Mouse (Mus musculus): ENCODE results near the gene Tenm2. TPM values are rescaled to one million over a fixed set of nuclear protein-coding genes. Genes with fewer than 3 reads are reported as not detected.

The Tenm2 gene
- polyA plus RNA-seq (2015; fragmentation: Nextera tagmentation; extraction: Ambion mirVana), result 0.01 and 0.16 TPM in 2 replicates

DNA sequence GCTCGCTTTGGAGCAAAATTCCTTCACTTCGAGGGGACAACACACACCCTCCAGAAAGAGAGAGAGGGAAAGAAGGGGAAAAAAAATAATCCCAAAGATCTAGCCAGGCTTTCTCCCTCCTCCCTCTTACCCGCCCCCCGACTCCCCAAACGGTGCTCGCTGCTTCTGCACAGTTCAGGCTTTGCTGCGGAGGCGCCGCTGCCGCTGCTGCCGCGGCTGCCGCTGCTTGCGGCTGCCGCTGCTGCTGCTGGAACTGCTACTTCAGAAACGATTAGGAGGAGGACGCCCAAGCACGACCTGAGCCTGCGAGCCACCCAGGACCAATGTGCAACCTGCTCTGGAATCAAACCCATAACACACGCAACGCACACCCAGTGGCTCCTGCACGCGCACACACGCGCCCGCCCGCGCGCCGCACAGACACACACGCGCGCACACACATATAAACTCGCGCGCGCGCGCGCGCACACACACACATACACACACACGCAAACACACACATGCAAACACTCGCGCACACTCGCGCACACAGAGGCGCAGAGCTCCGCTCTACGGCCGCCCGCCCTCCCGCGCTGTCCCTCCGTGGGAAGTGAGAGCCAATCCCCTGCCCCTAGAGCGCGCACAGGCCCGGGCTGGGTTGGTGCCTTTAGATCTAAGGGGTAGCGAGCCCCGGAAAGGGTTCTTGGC is at the start of gene Tenm2:
Tenm2 (minus strand) TSS at position 51 of the 687 bp plus-strand sequence.
- Histone ChIP-seq H3K9ac (replicated peaks; ENCODE audit: low read depth) (no peak within 1 kb of the TSS), H3K4me2 (replicated peaks; ENCODE audit: low read depth, low read length) (peak within 1 kb of the TSS; percentile 97), H3K4me1 (ENCODE audit: insufficient read depth, low read depth, low read length) (0 out of 2 replicates have a peak, but pooled peaks cover 3% of the 10 kb centered on the region), H3K27me3 (replicated peaks; ENCODE audit: insufficient read depth, low read length) (0 out of 2 replicates have a peak, but pooled peaks cover 2% of the 10 kb centered on the region), H3K4me3 (ENCODE audit: low read depth, low read length) (peak within 1 kb of the TSS; percentile 59), H3K36me3 (ENCODE audit: insufficient read depth, low read length) (no peaks in the 10 kb centered on the region), H3K27ac (ENCODE audit: low read length) (no peak within 1 kb of the TSS), H3K9me3 (ENCODE audit: low read length) (no peaks in the 10 kb centered on the region)
- under 1% methylated on average over 39 of the region's 59 CpGs for WGBS
- peak; percentile 91 for ATAC-seq
- DNase-seq (ENCODE audit: low spot score), result peak; percentile 57
- TF ChIP-seq CTCF (IDR thresholded peaks at IDR 0.05), result no peak
- TF ChIP-seq EP300 (IDR thresholded peaks at IDR 0.05), result no peak

- H3K4me1 ChIP-seq (ENCODE audit: insufficient read depth, low read depth, low read length), result no peaks in the 10 kb centered on the region
- H3K4me3 ChIP-seq (ENCODE audit: low read depth, low read length), result no peak overlapping the region
- H3K9ac ChIP-seq (replicated peaks; ENCODE audit: low read depth), result no peak overlapping the region
- no peak for ATAC-seq
- no peak overlapping the region for H3K27ac ChIP-seq (ENCODE audit: low read length)
- 73% methylated on average over 2 of the region's 2 CpGs for WGBS
- no peak overlapping the region for H3K4me2 ChIP-seq (replicated peaks; ENCODE audit: low read depth, low read length)
- TF ChIP-seq CTCF (IDR thresholded peaks at IDR 0.05) (no peak), EP300 (IDR thresholded peaks at IDR 0.05) (no peak)
- DNase-seq (ENCODE audit: low spot score), result no peak
- H3K9me3 ChIP-seq (ENCODE audit: low read length), result no peaks in the 10 kb centered on the region
- H3K36me3 ChIP-seq (ENCODE audit: insufficient read depth, low read length), result no peaks in the 10 kb centered on the region
- no peaks in the 10 kb centered on the region for H3K27me3 ChIP-seq (replicated peaks; ENCODE audit: insufficient read depth, low read length)
Measured at GRCm38 (mm10) chr11:37285186-37285585, 49.4 kb upstream of the Tenm2 start.

DNA sequence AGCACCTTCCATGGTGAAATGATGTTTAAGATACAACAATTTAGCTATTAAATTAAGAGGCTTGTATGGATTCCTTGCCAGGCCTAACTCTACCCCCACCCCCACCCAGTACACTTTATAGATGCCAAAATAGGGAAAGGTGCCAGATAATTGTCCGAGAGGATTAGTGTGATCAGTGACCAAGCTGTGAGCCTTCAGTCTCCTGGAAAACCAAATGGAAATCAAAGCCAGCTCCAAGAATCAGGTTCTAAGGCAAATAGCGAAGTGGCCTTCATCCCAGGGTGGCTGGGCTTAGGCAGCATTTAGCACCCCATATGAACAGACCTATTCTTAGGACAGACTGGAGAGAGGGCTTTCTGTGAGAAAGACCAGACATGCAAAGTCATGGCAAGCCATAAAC is 13.0 kb upstream of the Tenm2 start:
- ATAC-seq (no peak), DNase-seq (ENCODE audit: low spot score) (no peak)
- Histone ChIP-seq H3K27ac (ENCODE audit: low read length) (no peak overlapping the region), H3K36me3 (ENCODE audit: insufficient read depth, low read length) (no peaks in the 10 kb centered on the region), H3K4me2 (replicated peaks; ENCODE audit: low read depth, low read length) (no peak overlapping the region), H3K9ac (replicated peaks; ENCODE audit: low read depth) (no peak overlapping the region), H3K9me3 (ENCODE audit: low read length) (no peaks in the 10 kb centered on the region), H3K4me1 (ENCODE audit: insufficient read depth, low read depth, low read length) (no peaks in the 10 kb centered on the region), H3K27me3 (replicated peaks; ENCODE audit: insufficient read depth, low read length) (no peaks in the 10 kb centered on the region), H3K4me3 (ENCODE audit: low read depth, low read length) (no peak overlapping the region)
- WGBS, result 76% methylated on average over 2 of the region's 2 CpGs
- TF ChIP-seq CTCF (IDR thresholded peaks at IDR 0.05) (no peak), EP300 (IDR thresholded peaks at IDR 0.05) (no peak)

GRCm38 (mm10) chr11:37237096-37237725 is 1.4 kb upstream of the Tenm2 start:
- Histone ChIP-seq H3K36me3 (ENCODE audit: insufficient read depth, low read length) (no peaks in the 10 kb centered on the region), H3K9ac (replicated peaks; ENCODE audit: low read depth) (no peak overlapping the region)

DNA sequence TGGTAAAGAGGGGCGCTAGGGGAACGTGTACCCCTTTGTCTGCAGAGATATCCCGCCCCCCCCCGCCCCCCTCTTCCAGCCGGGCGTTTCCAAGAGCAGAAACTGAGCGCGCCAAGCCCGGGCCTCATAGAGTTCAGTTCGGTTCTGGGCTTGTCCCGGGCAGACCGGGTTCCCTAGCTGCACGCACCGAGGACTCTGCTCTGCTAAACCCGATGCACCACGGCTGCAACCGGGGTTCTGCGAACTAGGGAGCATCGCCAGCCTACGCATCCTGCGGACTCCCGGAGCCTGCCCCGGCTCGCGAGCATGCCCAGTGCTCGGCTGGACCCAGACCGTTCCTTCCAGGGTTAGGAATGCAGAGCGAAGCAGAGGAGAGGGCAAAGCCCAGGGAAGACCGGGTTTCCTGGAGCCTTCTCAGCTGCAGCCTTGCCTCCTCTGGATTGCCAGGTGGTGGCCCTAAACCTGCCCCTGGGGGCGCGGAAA is 878 bp upstream of the Tenm2 start:
- DNase-seq (ENCODE audit: low spot score), result peak; percentile 24
- no peaks in the 10 kb centered on the region for H3K27me3 ChIP-seq (replicated peaks; ENCODE audit: insufficient read depth, low read length)
- H3K9me3 ChIP-seq (ENCODE audit: low read length), result no peaks in the 10 kb centered on the region
- H3K27ac ChIP-seq (ENCODE audit: low read length), result no peak overlapping the region
- peak overlapping the region; percentile 59 for H3K4me3 ChIP-seq (ENCODE audit: low read depth, low read length)
- WGBS, result 2% methylated on average over 30 of the region's 31 CpGs
- H3K4me1 ChIP-seq (ENCODE audit: insufficient read depth, low read depth, low read length), result 0 out of 2 replicates have a peak, but pooled peaks cover 3% of the 10 kb centered on the region
- no peak for TF ChIP-seq CTCF (IDR thresholded peaks at IDR 0.05)
- TF ChIP-seq EP300 (IDR thresholded peaks at IDR 0.05), result no peak
- H3K4me2 ChIP-seq (replicated peaks; ENCODE audit: low read depth, low read length), result peak overlapping the region; percentile 97
- H3K36me3 ChIP-seq (ENCODE audit: insufficient read depth, low read length), result no peaks in the 10 kb centered on the region
- no peak overlapping the region for H3K9ac ChIP-seq (replicated peaks; ENCODE audit: low read depth)
- peak; percentile 75 for ATAC-seq

More at GRCm38 (mm10) chr11:37237096-37237725, 1.4 kb upstream of the Tenm2 start:
- no peak for TF ChIP-seq EP300 (IDR thresholded peaks at IDR 0.05)
- no peak for TF ChIP-seq CTCF (IDR thresholded peaks at IDR 0.05)
- DNase-seq (ENCODE audit: low spot score), result no peak
- H3K4me2 ChIP-seq (replicated peaks; ENCODE audit: low read depth, low read length), result peak overlapping the region; percentile 97
- H3K4me1 ChIP-seq (ENCODE audit: insufficient read depth, low read depth, low read length), result 0 out of 2 replicates have a peak, but pooled peaks cover 3% of the 10 kb centered on the region
- no peaks in the 10 kb centered on the region for H3K27me3 ChIP-seq (replicated peaks; ENCODE audit: insufficient read depth, low read length)
- no peak overlapping the region for H3K27ac ChIP-seq (ENCODE audit: low read length)
- 49% methylated on average over 7 of the region's 7 CpGs for WGBS
- H3K4me3 ChIP-seq (ENCODE audit: low read depth, low read length), result peak overlapping the region; percentile 59
- no peak for ATAC-seq
- H3K9me3 ChIP-seq (ENCODE audit: low read length), result no peaks in the 10 kb centered on the region

DNA sequence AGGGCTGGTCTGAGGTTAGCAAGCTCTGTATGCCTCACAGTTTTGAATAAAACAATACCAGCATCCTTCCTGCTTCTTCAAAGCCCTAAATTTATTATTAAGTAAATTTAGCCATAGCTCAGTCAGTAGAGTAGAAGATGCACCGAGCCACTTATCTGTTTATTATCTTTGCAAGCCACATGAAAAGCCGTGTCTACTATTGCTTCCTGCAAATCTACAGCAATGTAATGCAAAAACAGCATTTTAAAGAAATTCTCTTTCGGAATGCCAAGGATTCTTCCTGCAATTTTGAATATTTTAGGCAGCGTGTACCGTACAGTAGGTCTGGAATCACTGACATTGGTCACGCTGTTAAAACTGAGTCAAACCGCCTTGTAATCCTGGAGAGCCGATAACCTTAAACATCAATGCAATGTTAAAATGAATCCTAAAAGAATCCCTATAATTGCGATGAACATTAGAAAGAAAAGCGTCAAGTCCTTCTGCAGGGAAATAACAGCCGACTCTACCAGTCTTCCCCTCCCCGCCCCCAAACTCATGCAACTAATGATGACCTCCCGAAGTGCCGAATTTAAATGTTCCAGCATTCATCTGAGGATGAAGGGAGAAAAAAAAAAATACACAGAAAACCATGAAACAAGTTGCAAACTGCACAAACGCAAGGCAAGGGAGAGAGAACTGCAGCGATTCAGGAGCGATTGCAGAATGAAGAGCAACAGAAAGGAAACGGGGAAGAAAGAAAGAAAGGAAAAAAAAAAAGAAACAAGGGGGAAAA is 556 bp downstream of the Tenm2 start:
- Histone ChIP-seq H3K4me3 (ENCODE audit: low read depth, low read length) (peak overlapping the region; percentile 59), H3K9ac (replicated peaks; ENCODE audit: low read depth) (no peak overlapping the region), H3K4me1 (ENCODE audit: insufficient read depth, low read depth, low read length) (0 out of 2 replicates have a peak, but pooled peaks cover 3% of the 10 kb centered on the region), H3K27ac (ENCODE audit: low read length) (no peak overlapping the region), H3K9me3 (ENCODE audit: low read length) (no peaks in the 10 kb centered on the region), H3K27me3 (replicated peaks; ENCODE audit: insufficient read depth, low read length) (0 out of 2 replicates have a peak, but pooled peaks cover 2% of the 10 kb centered on the region), H3K36me3 (ENCODE audit: insufficient read depth, low read length) (no peaks in the 10 kb centered on the region), H3K4me2 (replicated peaks; ENCODE audit: low read depth, low read length) (peak overlapping the region; percentile 97)
- 7% methylated on average over 18 of the region's 18 CpGs for WGBS
- DNase-seq (ENCODE audit: low spot score), result no peak
- no peak for ATAC-seq
- TF ChIP-seq CTCF (IDR thresholded peaks at IDR 0.05) (no peak), EP300 (IDR thresholded peaks at IDR 0.05) (no peak)

Data from lung, postnatal 0 days (tissue).